In genomic region chr3:95624628-95625503, GRCm38 (mm10) we compare ENCODE assay signal across 8 mouse cellular contexts. TPM values are rescaled to one million over a fixed set of nuclear protein-coding genes. Genes with fewer than 3 reads are reported as not detected.
DNase-seq lines count a peak whose midpoint lies in the region; ATAC-seq lines count a peak whose summit lies in the region.

Gene Ensa (plus strand): TSS chr3:95624993.

- peak within 1 kb of the TSS; percentile 51 for H3K9ac ChIP-seq in intestine, embryonic 14.5 days (ENCODE audit: low read length)

- H3K36me3 ChIP-seq in intestine, embryonic 14.5 days (ENCODE audit: control insufficient read depth, insufficient read depth, low read length) = peaks cover 38% of the 10 kb centered on the region

- peak within 1 kb of the TSS; percentile 64 for H3K4me3 ChIP-seq in intestine, embryonic 14.5 days (ENCODE audit: low read depth, low read length)

- H3K27me3 ChIP-seq in intestine, embryonic 14.5 days (replicated peaks; ENCODE audit: control insufficient read depth, insufficient read depth, low read length) = no peaks in the 10 kb centered on the region

- intact Hi-C loops in left cerebral cortex, postnatal 14 days (cut with DNase I) = no loop called here

- WGBS in intestine, embryonic 14.5 days = under 1% methylated on average over 44 of the region's 44 CpGs

- ATAC-seq in intestine, embryonic 14.5 days (replicated peaks; ENCODE audit: low FRiP score, low TSS enrichment, low read depth) = peak; percentile 99

- no peaks in the 10 kb centered on the region for H3K9me3 ChIP-seq in intestine, embryonic 14.5 days (ENCODE audit: control insufficient read depth, low read length)

- peak; percentile 89 to 93 for DNase-seq in adrenal gland, adult 18-20 months (ENCODE audit: low spot score in 2 of 2)
- DNase-seq in embryo, embryonic 11 days = peak; percentile 99
- peak; percentile 98 for DNase-seq in gastrocnemius, postnatal 25 days
- peak; percentile 98 for DNase-seq in intestine, embryonic 14.5 days (ENCODE audit: low spot score)
- peak; percentile 99 to 100 for DNase-seq in left cerebral cortex, postnatal 14 days (ENCODE audit: low spot score in 2 of 2)
- DNase-seq in mesoderm, embryonic 11.5 days (ENCODE audit: low read depth, low spot score) = peak; percentile 99
- DNase-seq in right cerebral cortex, postnatal 36 days (ENCODE audit: low spot score in 2 of 2) = peak; percentile 99 to 100
- DNase-seq in yolk sac, embryonic 10.5 days (ENCODE audit: low spot score) = peak; percentile 99

- peak within 1 kb of the TSS; percentile 88 for H3K27ac ChIP-seq in intestine, embryonic 14.5 days (ENCODE audit: low read depth)

- H3K4me2 ChIP-seq in intestine, embryonic 14.5 days (ENCODE audit: low read length) = peak within 1 kb of the TSS; percentile 68

- H3K4me1 ChIP-seq in intestine, embryonic 14.5 days (replicated peaks; ENCODE audit: control insufficient read depth, insufficient read depth, low read length) = peaks cover 8% of the 10 kb centered on the region; the same call in 1 of the 2 replicates

RNA-seq across cellular contexts. Expression of gene Ensa, which starts in this region (rescaled TPM):
- 100 to 1,000 TPM in 1 of 2 experiments, 10 to 100 TPM in 1; 92.9 to 105 TPM for total RNA-seq in adrenal gland, adult 18-20 months (2021)
- 10 to 100 TPM; 92.1 to 93.9 TPM for total RNA-seq in gastrocnemius, postnatal 25 days (2021)
- 71.8 and 75.6 TPM in 2 replicates for polyA plus RNA-seq in intestine, embryonic 14.5 days (2014; fragmentation: Nextera tagmentation; extraction: Ambion mirVana)
- total RNA-seq in left cerebral cortex, postnatal 14 days (2021) = 100 to 1,000 TPM; 332 to 337 TPM

Comparison
In these comparisons a context has a peak if more than half of its experiments do, and no peak if none do; other contexts are left out.
1. Peak in every context shown above with its lines: DNase-seq, ATAC-seq, H3K4me3 ChIP-seq and H3K27ac ChIP-seq.